Mouse (Mus musculus): ENCODE data around the gene Asxl1. TPM values are rescaled to one million over a fixed set of nuclear protein-coding genes. Genes with fewer than 3 reads are reported as not detected.

The Asxl1 gene
- 82.7 and 104 TPM in 2 replicates for total RNA-seq (2023)

GRCm38 (mm10) chr2:153345454-153346220 is at the start of gene Asxl1:
Asxl1 (plus strand) TSS chr2:153345829.

Other genes with a start within 250 kb of the Asxl1 start
- 249 and 255 TPM in 2 replicates for gene Hck, start 237.4 kb upstream of the Asxl1 start, total RNA-seq (2023)
- gene Tm9sf4, start 184.5 kb upstream of the Asxl1 start, total RNA-seq (2023) = 84.6 and 87.1 TPM in 2 replicates
- 4.3 and 5.4 TPM in 2 replicates for gene Tspyl3, start 120.4 kb upstream of the Asxl1 start, total RNA-seq (2023)
- gene Plagl2, start 104.4 kb upstream of the Asxl1 start, total RNA-seq (2023) = 39.9 and 43.3 TPM in 2 replicates
- 17.4 and 17.7 TPM in 2 replicates for gene Pofut1, start 104.3 kb upstream of the Asxl1 start, total RNA-seq (2023)
- 32.1 and 34.5 TPM in 2 replicates for gene Kif3b, start 54.4 kb upstream of the Asxl1 start, total RNA-seq (2023)
- gene 4930404H24Rik, start 147.0 kb downstream of the Asxl1 start, total RNA-seq (2023) = not detected in 2 replicates
- 2.5 and 3.1 TPM in 2 replicates for gene Nol4l, start 184.1 kb downstream of the Asxl1 start, total RNA-seq (2023)